Mouse (Mus musculus) megakaryocyte, embryonic 14.5 days (primary cell): ENCODE results near the gene Hexb. TPM values are rescaled to one million over a fixed set of nuclear protein-coding genes. Genes with fewer than 3 reads are reported as not detected.
A peak's percentile ranks its signal among the peaks of the same experiment; 100 is the strongest.

Experiments
- H3K27me3 ChIP-seq: replicated peaks from 2 replicates; pipeline ENCODE3; 2012; ENCODE audit warnings: inconsistent platforms
- H3K36me3 ChIP-seq: replicated peaks from 2 replicates; pipeline ENCODE3; 2012; ENCODE audit warnings: low read length, inconsistent platforms, mixed read lengths
- H3K4me1 ChIP-seq: 2 replicates; pipeline ENCODE4 v1.6.1; 2012; ENCODE audit warnings: inconsistent platforms
- H3K4me3 ChIP-seq: replicated peaks from 2 replicates; pipeline ENCODE3; 2012; ENCODE audit warnings: moderate library complexity, mild to moderate bottlenecking, inconsistent platforms
- H3K9me3 ChIP-seq: 2 replicates; pipeline ENCODE4 v1.6.1; 2012; ENCODE audit warnings: inconsistent platforms
- FLI1 ChIP-seq: IDR thresholded peaks from 2 replicates; pipeline ENCODE4 v1.6.1; 2012; ENCODE audit warnings: low read length, inconsistent platforms, mixed read lengths
- GATA1 ChIP-seq: IDR thresholded peaks from 3 replicates; pipeline ENCODE4 v1.6.1; 2012; ENCODE audit warnings: mixed read lengths, low read length, inconsistent platforms, borderline replicate concordance
- polyA plus RNA-seq: library from polyadenylated mRNA; stranded (reverse); fragments of >175 nt; gene quantifications from 2 replicates; pipeline ENCODE4 v1.2.3, GENCODE M21; 2012; ENCODE audit warnings: low replicate concordance; ENCODE audit not compliant: insufficient read depth

Gene Hexb
- polyA plus RNA-seq = 9.3 and 23.5 TPM in 2 replicates

GRCm38 (mm10) chr13:97197932-97198562 lies at the start of gene Hexb:
Gene Hexb (minus strand): TSS chr13:97198357.
- Histone ChIP-seq H3K27me3 (no peaks in the 10 kb centered on the region), H3K4me1 (peaks cover 21% of the 10 kb centered on the region), H3K9me3 (no peaks in the 10 kb centered on the region), H3K36me3 (peaks cover 5% of the 10 kb centered on the region), H3K4me3 (peak within 1 kb of the TSS; percentile 96)
- TF ChIP-seq GATA1 (no peak), FLI1 (no peak)

GRCm38 (mm10) chr13:97247754-97248153 lies 49.6 kb upstream of the Hexb start:
- Histone ChIP-seq H3K9me3 (no peaks in the 10 kb centered on the region), H3K4me1 (peaks cover 12% of the 10 kb centered on the region), H3K27me3 (peaks cover 30% of the 10 kb centered on the region), H3K36me3 (peaks cover 46% of the 10 kb centered on the region), H3K4me3 (no peak overlapping the region)
- no peak for TF ChIP-seq GATA1
- TF ChIP-seq FLI1 = no peak

GRCm38 (mm10) chr13:97246217-97246616 lies 48.1 kb upstream of the Hexb start:
- Histone ChIP-seq H3K4me3 (no peak overlapping the region), H3K36me3 (peaks cover 41% of the 10 kb centered on the region), H3K4me1 (peaks cover 27% of the 10 kb centered on the region), H3K9me3 (no peaks in the 10 kb centered on the region), H3K27me3 (peaks cover 45% of the 10 kb centered on the region)
- TF ChIP-seq GATA1 = no peak
- no peak for TF ChIP-seq FLI1

GRCm38 (mm10) chr13:97245157-97245556 lies 47.0 kb upstream of the Hexb start:
- Histone ChIP-seq H3K4me3 (no peak overlapping the region), H3K9me3 (no peaks in the 10 kb centered on the region), H3K36me3 (peaks cover 35% of the 10 kb centered on the region), H3K27me3 (peaks cover 52% of the 10 kb centered on the region), H3K4me1 (peaks cover 33% of the 10 kb centered on the region)
- TF ChIP-seq FLI1 (no peak), GATA1 (no peak)

DNA sequence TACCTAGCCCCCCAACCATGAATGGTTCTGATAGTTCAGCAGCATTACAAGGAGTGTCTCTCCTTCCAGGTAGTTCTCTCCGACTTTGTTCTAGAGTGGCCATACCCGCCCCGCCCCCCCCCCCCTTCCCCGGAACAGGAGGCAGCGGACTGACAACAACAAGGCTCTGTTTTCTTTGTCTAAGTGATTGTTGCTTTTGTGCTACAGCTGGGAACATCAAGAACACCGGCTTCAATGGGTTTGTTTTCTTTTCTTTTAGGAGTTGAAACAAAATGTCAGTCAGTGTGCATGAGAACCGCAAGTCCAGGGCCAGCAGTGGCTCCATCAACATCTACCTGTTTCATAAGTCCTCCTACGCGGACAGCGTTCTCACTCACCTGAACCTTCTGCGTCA lies 46.6 kb upstream of the Hexb start:
- H3K4me1 ChIP-seq = peaks cover 37% of the 10 kb centered on the region

GRCm38 (mm10) chr13:97243962-97244711 lies 46.0 kb upstream of the Hexb start:
- Histone ChIP-seq H3K36me3 (peaks cover 34% of the 10 kb centered on the region), H3K27me3 (peaks cover 60% of the 10 kb centered on the region), H3K4me1 (peaks cover 42% of the 10 kb centered on the region), H3K9me3 (no peaks in the 10 kb centered on the region), H3K4me3 (no peak overlapping the region)
- TF ChIP-seq GATA1 (no peak), FLI1 (no peak)

More for the DNA sequence above, 46.6 kb upstream of the Hexb start:
- H3K9me3 ChIP-seq = no peaks in the 10 kb centered on the region
- TF ChIP-seq GATA1 = no peak
- no peak for TF ChIP-seq FLI1
- H3K4me3 ChIP-seq = no peak overlapping the region
- peaks cover 54% of the 10 kb centered on the region for H3K27me3 ChIP-seq
- peaks cover 35% of the 10 kb centered on the region for H3K36me3 ChIP-seq

DNA sequence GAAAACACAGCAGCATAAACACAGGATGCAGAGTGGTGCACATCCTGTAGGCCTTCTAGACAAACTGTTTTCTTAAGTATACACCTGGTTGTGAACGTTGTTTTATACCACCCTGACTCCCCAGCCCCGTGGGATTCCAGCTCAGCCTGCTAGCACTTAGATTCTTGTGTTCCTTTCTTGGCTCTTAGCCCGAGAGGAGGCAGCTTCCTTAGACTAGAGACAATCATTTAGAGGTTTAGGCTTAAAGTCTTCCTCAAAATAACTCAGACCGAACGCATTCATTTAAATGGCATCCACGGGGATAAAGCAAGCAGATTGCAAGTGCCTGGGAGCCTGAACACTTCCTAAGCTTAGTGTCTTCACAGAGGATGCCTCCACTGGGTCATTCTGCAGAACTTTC lies 44.6 kb upstream of the Hexb start:
- Histone ChIP-seq H3K4me1 (peaks cover 45% of the 10 kb centered on the region), H3K36me3 (peaks cover 23% of the 10 kb centered on the region)
- TF ChIP-seq GATA1 (no peak), FLI1 (no peak)

GRCm38 (mm10) chr13:97241787-97242280 lies 43.7 kb upstream of the Hexb start:
- peaks cover 20% of the 10 kb centered on the region for H3K36me3 ChIP-seq
- peak overlapping the region; percentile 95 for H3K4me3 ChIP-seq
- no peak for TF ChIP-seq FLI1
- no peak for TF ChIP-seq GATA1
- H3K27me3 ChIP-seq = peaks cover 75% of the 10 kb centered on the region
- no peaks in the 10 kb centered on the region for H3K9me3 ChIP-seq
- H3K4me1 ChIP-seq = peaks cover 45% of the 10 kb centered on the region

More for the DNA sequence above, 44.6 kb upstream of the Hexb start:
- H3K4me3 ChIP-seq = peak overlapping the region; percentile 78
- peaks cover 70% of the 10 kb centered on the region for H3K27me3 ChIP-seq
- no peaks in the 10 kb centered on the region for H3K9me3 ChIP-seq

GRCm38 (mm10) chr13:97240965-97241786 lies 43.0 kb upstream of the Hexb start, which contains the start of gene Enc1:
Gene Enc1 (plus strand): TSS chr13:97241105.
- Histone ChIP-seq H3K9me3 (no peaks in the 10 kb centered on the region), H3K4me1 (peaks cover 42% of the 10 kb centered on the region), H3K36me3 (peaks cover 14% of the 10 kb centered on the region), H3K4me3 (peak within 1 kb of the TSS; percentile 95), H3K27me3 (peaks cover 76% of the 10 kb centered on the region)
- TF ChIP-seq FLI1 = no peak
- no peak for TF ChIP-seq GATA1
